Mouse (Mus musculus) liver, postnatal 0 days (tissue): ENCODE measurements around the gene Insl6.

Experiments
- CTCF ChIP-seq: sonication (generic); IDR thresholded peaks from 2 replicates; pipeline ENCODE4 v1.5.1; 2016; ENCODE audit warnings: antibody characterized with exemption, low read depth
- EP300 ChIP-seq: IDR thresholded peaks from 2 replicates; pipeline ENCODE4 v1.6.1; 2016; ENCODE audit warnings: antibody characterized with exemption, low read depth, mild to moderate bottlenecking

DNA sequence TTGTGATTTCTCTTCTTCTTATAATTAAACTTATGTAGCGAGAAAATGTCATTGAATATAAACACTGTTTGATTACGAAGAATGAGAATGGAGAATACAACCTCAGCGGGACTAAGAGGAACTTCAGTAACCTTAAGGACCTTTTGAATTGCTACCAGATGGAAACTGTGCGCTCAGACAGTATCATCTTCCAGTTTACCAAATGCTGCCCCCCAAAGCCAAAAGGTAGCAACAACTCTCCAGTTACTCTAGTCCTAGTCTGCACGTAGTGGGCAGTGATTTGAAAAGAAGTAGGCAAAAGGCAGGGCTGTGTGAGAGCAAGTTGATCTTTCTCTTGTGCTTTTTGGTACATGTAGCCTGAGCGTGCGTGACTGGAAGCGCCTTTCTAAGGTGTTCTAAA, 37.3 kb downstream of the Insl6 start:
- TF ChIP-seq CTCF (peak; percentile 13; the same call in 1 of the 2 replicates), EP300 (no peak)
